Mouse (Mus musculus) thymus, adult 2 months (tissue): ENCODE measurements at regions not wholly inside any gene's neighbourhood (a gene's known extent, or its start where the extent isn't known, plus 50 kb on each side); places are given as distances from the start of the nearest gene placed in this dataset.

Experiments used
- DNase-seq: peaks from one replicate; pipeline ENCODE4 v3.0.0; 2021
- H3K27ac ChIP-seq: fragments of 200-500 bp; 2 replicates; pipeline ENCODE4 v1.5.1; 2012; ENCODE audit warnings: low read length, control low read depth; ENCODE audit not compliant: control insufficient read depth, insufficient read depth
- H3K27me3 ChIP-seq: fragments of 200-500 bp; 2 replicates; pipeline ENCODE4 v1.6.1; 2012; ENCODE audit warnings: mild to moderate bottlenecking, low read length, moderate library complexity, mixed read lengths; ENCODE audit not compliant: control insufficient read depth, insufficient read depth
- H3K36me3 ChIP-seq: fragments of 200-500 bp; 2 replicates; pipeline ENCODE4 v1.6.1; 2012; ENCODE audit warnings: mild to moderate bottlenecking, low read length, moderate library complexity; ENCODE audit not compliant: control insufficient read depth, insufficient read depth
- H3K4me1 ChIP-seq: fragments of 200-500 bp; replicated peaks from 2 replicates; pipeline ENCODE4 v1.6.1; 2012; ENCODE audit warnings: low read length; ENCODE audit not compliant: control insufficient read depth, insufficient read depth
- H3K4me3 ChIP-seq: fragments of 200-500 bp; 2 replicates; pipeline ENCODE4 v1.5.1; 2012; ENCODE audit warnings: mild to moderate bottlenecking, low read length, control low read depth, moderate library complexity; ENCODE audit not compliant: control insufficient read depth, insufficient read depth
- CTCF ChIP-seq: fragments of 200-500 bp; IDR thresholded peaks from 2 replicates; pipeline ENCODE4 v1.5.1; 2012; ENCODE audit warnings: mild to moderate bottlenecking, control low read depth, low read length, moderate library complexity, borderline replicate concordance; ENCODE audit not compliant: control insufficient read depth, poor library complexity, insufficient read depth; ENCODE audit errors: extremely low read depth
- POLR2A ChIP-seq: fragments of 200-500 bp; IDR thresholded peaks from 2 replicates; pipeline ENCODE4 v1.6.1; 2012; ENCODE audit warnings: mild to moderate bottlenecking, low read length, control low read depth, moderate library complexity; ENCODE audit not compliant: control insufficient read depth, poor library complexity, insufficient read depth; ENCODE audit errors: extremely low read depth
- WGBS: fragments of 180-500 bp; shearing (Covaris S2); methylation state at CpG from one replicate; pipeline ENCODE4 v1.1.7; 2018; 5-methylcytosine and 5-hydroxymethylcytosine counted together

GRCm38 (mm10) chr12:32692962-32693361 lies 126.4 kb upstream of the Nampt start:
- TF ChIP-seq CTCF (no peak), POLR2A (no peak)
- DNase-seq = no peak
- no peak overlapping the region for H3K4me3 ChIP-seq
- no peaks in the 10 kb centered on the region for H3K4me1 ChIP-seq
- no peak overlapping the region for H3K27ac ChIP-seq
- 89% methylated on average over 7 of the region's 7 CpGs for WGBS
- no peaks in the 10 kb centered on the region for H3K27me3 ChIP-seq
- H3K36me3 ChIP-seq = no peaks in the 10 kb centered on the region

GRCm38 (mm10) chr12:32693678-32694077 lies 125.7 kb upstream of the Nampt start:
- Histone ChIP-seq H3K4me3 (no peak overlapping the region), H3K27me3 (no peaks in the 10 kb centered on the region), H3K4me1 (no peaks in the 10 kb centered on the region), H3K27ac (no peak overlapping the region), H3K36me3 (no peaks in the 10 kb centered on the region)
- TF ChIP-seq CTCF = no peak
- 89% methylated on average over 1 of the region's 1 CpGs for WGBS
- DNase-seq = no peak

GRCm38 (mm10) chr12:32696832-32697231 lies 122.5 kb upstream of the Nampt start:
- WGBS = 82% methylated on average over 2 of the region's 2 CpGs
- TF ChIP-seq POLR2A (no peak), CTCF (no peak)
- H3K4me3 ChIP-seq = no peak overlapping the region
- H3K4me1 ChIP-seq = no peaks in the 10 kb centered on the region
- no peaks in the 10 kb centered on the region for H3K36me3 ChIP-seq
- no peak for DNase-seq
- H3K27me3 ChIP-seq = no peaks in the 10 kb centered on the region
- H3K27ac ChIP-seq = no peak overlapping the region

GRCm38 (mm10) chr12:32709188-32709587 lies 110.2 kb upstream of the Nampt start:
- Histone ChIP-seq H3K4me3 (no peak overlapping the region), H3K27me3 (no peaks in the 10 kb centered on the region), H3K27ac (no peak overlapping the region), H3K4me1 (no peaks in the 10 kb centered on the region), H3K36me3 (no peaks in the 10 kb centered on the region)
- TF ChIP-seq CTCF (no peak), POLR2A (no peak)
- WGBS = 86% methylated on average over 10 of the region's 10 CpGs
- no peak for DNase-seq

- TF ChIP-seq CTCF (no peak), POLR2A (no peak)
- H3K27me3 ChIP-seq = no peaks in the 10 kb centered on the region
- H3K4me1 ChIP-seq = no peaks in the 10 kb centered on the region
- no peak overlapping the region for H3K4me3 ChIP-seq
- WGBS = 54% methylated on average over 5 of the region's 5 CpGs
- no peaks in the 10 kb centered on the region for H3K36me3 ChIP-seq
- DNase-seq = no peak
- H3K27ac ChIP-seq = no peak overlapping the region
Observed at GRCm38 (mm10) chr12:32717129-32717921, 102.0 kb upstream of the Nampt start.

- 91% methylated on average over 4 of the region's 4 CpGs for WGBS
- TF ChIP-seq CTCF (no peak), POLR2A (no peak)
Observed at GRCm38 (mm10) chr12:32719203-32719602, 100.1 kb upstream of the Nampt start.

GRCm38 (mm10) chr12:32724451-32725188 lies 94.7 kb upstream of the Nampt start:
- Histone ChIP-seq H3K4me3 (no peak overlapping the region), H3K4me1 (no peaks in the 10 kb centered on the region), H3K27me3 (no peaks in the 10 kb centered on the region), H3K27ac (no peak overlapping the region), H3K36me3 (no peaks in the 10 kb centered on the region)
- TF ChIP-seq CTCF (no peak), POLR2A (no peak)
- DNase-seq = no peak
- WGBS = 80% methylated on average over 7 of the region's 7 CpGs

More at GRCm38 (mm10) chr12:32719203-32719602, 100.1 kb upstream of the Nampt start:
- Histone ChIP-seq H3K4me3 (no peak overlapping the region), H3K27ac (no peak overlapping the region), H3K27me3 (no peaks in the 10 kb centered on the region), H3K36me3 (no peaks in the 10 kb centered on the region), H3K4me1 (no peaks in the 10 kb centered on the region)
- no peak for DNase-seq
